Mouse (Mus musculus): Measurements from ENCODE around the gene Hdac9.

The Hdac9 gene

GRCm38 (mm10) chr12:34697981-34698380 lies 218.9 kb downstream of the Hdac9 start:
- DNase-seq (ENCODE audit: low spot score), result no peak

- DNase-seq (ENCODE audit: low spot score), result no peak
These were observed 220.2 kb downstream of the Hdac9 start for GRCm38 (mm10) chr12:34696736-34697135.

- DNase-seq (ENCODE audit: low spot score), result no peak
These were observed 228.0 kb downstream of the Hdac9 start for GRCm38 (mm10) chr12:34688941-34689340.

- DNase-seq (ENCODE audit: low spot score), result no peak
These were observed 233.5 kb downstream of the Hdac9 start for GRCm38 (mm10) chr12:34683375-34683774.

- DNase-seq (ENCODE audit: low spot score), result no peak
These were observed 234.2 kb downstream of the Hdac9 start for GRCm38 (mm10) chr12:34682657-34683056.

GRCm38 (mm10) chr12:34680576-34680975 lies 236.3 kb downstream of the Hdac9 start:
- no peak for DNase-seq (ENCODE audit: low spot score)

GRCm38 (mm10) chr12:34677110-34677509 lies 239.8 kb downstream of the Hdac9 start:
- DNase-seq (ENCODE audit: low spot score), result no peak

GRCm38 (mm10) chr12:34674235-34674634 lies 242.7 kb downstream of the Hdac9 start:
- no peak for DNase-seq (ENCODE audit: low spot score)

GRCm38 (mm10) chr12:34673539-34673938 lies 243.4 kb downstream of the Hdac9 start:
- DNase-seq (ENCODE audit: low spot score), result no peak

GRCm38 (mm10) chr12:34664758-34665157 lies 252.1 kb downstream of the Hdac9 start:
- peak; percentile 18 for DNase-seq (ENCODE audit: low spot score)

- no peak for DNase-seq (ENCODE audit: low spot score)
These were observed 255.5 kb downstream of the Hdac9 start for GRCm38 (mm10) chr12:34661378-34661777.

GRCm38 (mm10) chr12:34660027-34660426 lies 256.9 kb downstream of the Hdac9 start:
- no peak for DNase-seq (ENCODE audit: low spot score)

- no peak for DNase-seq (ENCODE audit: low spot score)
These were observed 258.3 kb downstream of the Hdac9 start for GRCm38 (mm10) chr12:34658568-34658967.

GRCm38 (mm10) chr12:34658119-34658518 lies 258.8 kb downstream of the Hdac9 start:
- no peak for DNase-seq (ENCODE audit: low spot score)

GRCm38 (mm10) chr12:34653615-34654014 lies 263.3 kb downstream of the Hdac9 start:
- no peak for DNase-seq (ENCODE audit: low spot score)

GRCm38 (mm10) chr12:34648753-34649152 lies 268.1 kb downstream of the Hdac9 start:
- DNase-seq (ENCODE audit: low spot score), result peak; percentile 38

GRCm38 (mm10) chr12:34641705-34642259 lies 275.1 kb downstream of the Hdac9 start:
- no peak for DNase-seq (ENCODE audit: low spot score)

GRCm38 (mm10) chr12:34637238-34638124 lies 279.4 kb downstream of the Hdac9 start:
- DNase-seq (ENCODE audit: low spot score), result no peak

GRCm38 (mm10) chr12:34619101-34619500 lies 297.8 kb downstream of the Hdac9 start:
- DNase-seq (ENCODE audit: low spot score), result no peak

- DNase-seq (ENCODE audit: low spot score), result no peak
These were observed 298.6 kb downstream of the Hdac9 start for GRCm38 (mm10) chr12:34618321-34618720.

- no peak for DNase-seq (ENCODE audit: low spot score)
These were observed 299.1 kb downstream of the Hdac9 start for GRCm38 (mm10) chr12:34617836-34618235.

GRCm38 (mm10) chr12:34614796-34615195 lies 302.1 kb downstream of the Hdac9 start:
- DNase-seq (ENCODE audit: low spot score), result no peak

- no peak for DNase-seq (ENCODE audit: low spot score)
These were observed 304.4 kb downstream of the Hdac9 start for GRCm38 (mm10) chr12:34612511-34612910.

- DNase-seq (ENCODE audit: low spot score), result no peak
These were observed 312.4 kb downstream of the Hdac9 start for GRCm38 (mm10) chr12:34604521-34604920.

Measured in testis, postnatal 14 days (tissue).